Mouse (Mus musculus) testis, adult 2 months (tissue): ENCODE measurements around the gene Sqor. TPM values are rescaled to one million over a fixed set of nuclear protein-coding genes. Genes with fewer than 3 reads are reported as not detected.

ENCODE experiments used
- H3K27ac ChIP-seq: fragments of 200-500 bp; 2 replicates; pipeline ENCODE4 v1.5.1; 2012; ENCODE audit warnings: low read depth, low read length; ENCODE audit not compliant: control insufficient read depth, insufficient read depth
- H3K27me3 ChIP-seq: fragments of 200-500 bp; 2 replicates; pipeline ENCODE4 v1.6.1; 2012; ENCODE audit warnings: mild to moderate bottlenecking, low read length, moderate library complexity; ENCODE audit not compliant: control insufficient read depth, insufficient read depth
- H3K36me3 ChIP-seq: fragments of 200-500 bp; 2 replicates; pipeline ENCODE4 v1.6.1; 2012; ENCODE audit warnings: mild to moderate bottlenecking, low read length; ENCODE audit not compliant: control insufficient read depth, insufficient read depth
- H3K4me1 ChIP-seq: fragments of 200-500 bp; 2 replicates; pipeline ENCODE4 v1.6.1; 2012; ENCODE audit warnings: low read length; ENCODE audit not compliant: control insufficient read depth, insufficient read depth
- H3K4me3 ChIP-seq: fragments of 200-500 bp; 2 replicates; pipeline ENCODE4 v1.5.1; 2012; ENCODE audit warnings: low read depth, mild to moderate bottlenecking, low read length, moderate library complexity, mixed read lengths; ENCODE audit not compliant: control insufficient read depth
- CTCF ChIP-seq: fragments of 200-500 bp; IDR thresholded peaks from 2 replicates; pipeline ENCODE4 v1.5.1; 2012; ENCODE audit warnings: low read depth, mild to moderate bottlenecking, inconsistent platforms, low read length, moderate library complexity; ENCODE audit not compliant: control insufficient read depth, insufficient read depth, insufficient replicate concordance
- POLR2A ChIP-seq: fragments of 200-500 bp; IDR thresholded peaks from 2 replicates; pipeline ENCODE4 v1.6.1; 2012; ENCODE audit warnings: low read depth, mild to moderate bottlenecking, inconsistent platforms, low read length, moderate library complexity; ENCODE audit not compliant: control insufficient read depth
- polyA plus RNA-seq: library from polyadenylated mRNA; depleted of rRNA; stranded (reverse); fragments of >200 nt; gene quantifications from 2 replicates; pipeline ENCODE4 v1.2.3, GENCODE M21; 2012; rRNA removed

Sqor gene
- polyA plus RNA-seq, 1 experiment, result 336 TPM

GRCm38 (mm10) chr2:122825406-122826236 is 60.6 kb downstream of the Sqor start:
- no peaks in the 10 kb centered on the region; the same call in 1 of the 2 replicates for H3K4me1 ChIP-seq
- peak overlapping the region; percentile 37; the same call in 1 of the 2 replicates for H3K4me3 ChIP-seq
- H3K36me3 ChIP-seq, result no peaks in the 10 kb centered on the region
- no peaks in the 10 kb centered on the region for H3K27me3 ChIP-seq
- no peak overlapping the region for H3K27ac ChIP-seq
- no peak for TF ChIP-seq POLR2A
- peak; percentile 89; the same call in 1 of the 2 replicates for TF ChIP-seq CTCF

- Histone ChIP-seq H3K4me1 (no peaks in the 10 kb centered on the region; the same call in 1 of the 2 replicates), H3K27me3 (no peaks in the 10 kb centered on the region), H3K27ac (no peak overlapping the region), H3K4me3 (no peak overlapping the region), H3K36me3 (no peaks in the 10 kb centered on the region)
- no peak for TF ChIP-seq POLR2A
- no peak for TF ChIP-seq CTCF
These were observed 61.3 kb downstream of the Sqor start for GRCm38 (mm10) chr2:122826302-122826701.

GRCm38 (mm10) chr2:122854636-122855035 is 89.6 kb downstream of the Sqor start:
- Histone ChIP-seq H3K4me3 (no peak overlapping the region), H3K36me3 (no peaks in the 10 kb centered on the region), H3K27me3 (no peaks in the 10 kb centered on the region), H3K4me1 (no peaks in the 10 kb centered on the region), H3K27ac (no peak overlapping the region)
- TF ChIP-seq CTCF (no peak), POLR2A (no peak)

DNA sequence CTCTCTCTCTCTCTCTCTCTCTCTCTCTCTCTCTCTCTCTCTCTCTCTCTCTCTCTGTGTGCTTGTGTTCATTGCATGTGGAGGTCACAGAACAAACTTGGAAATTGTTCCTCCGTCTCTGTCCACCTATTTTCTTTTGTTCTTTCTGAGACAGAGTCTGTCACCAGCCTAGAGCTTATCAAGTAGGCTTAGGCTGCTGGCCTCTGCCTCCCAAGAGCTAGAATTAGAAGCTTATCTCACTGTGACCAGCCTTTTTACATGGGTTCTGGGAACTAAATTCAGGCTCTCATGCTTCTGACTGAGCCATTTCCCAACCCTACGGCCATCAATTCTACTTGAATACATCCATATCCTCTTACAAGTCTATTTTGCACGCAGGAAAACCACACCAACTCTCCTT is 90.3 kb downstream of the Sqor start:
- Histone ChIP-seq H3K27me3 (no peaks in the 10 kb centered on the region), H3K4me1 (no peaks in the 10 kb centered on the region), H3K4me3 (no peak overlapping the region), H3K27ac (no peak overlapping the region), H3K36me3 (no peaks in the 10 kb centered on the region)
- TF ChIP-seq CTCF (no peak), POLR2A (no peak)

Other genes with a start within 250 kb of the Sqor start
- 63.3 and 94.7 TPM in 2 replicates for gene Gatm, start 153.9 kb upstream of the Sqor start, polyA plus RNA-seq
- gene AA467197, start 128.3 kb upstream of the Sqor start, polyA plus RNA-seq, result 137 and 157 TPM in 2 replicates
- 34.9 and 39.5 TPM in 2 replicates for gene Slc30a4, start 62.6 kb upstream of the Sqor start, polyA plus RNA-seq
- 21.8 and 36.7 TPM in 2 replicates for gene Bloc1s6, start 26.7 kb upstream of the Sqor start, polyA plus RNA-seq